Mouse (Mus musculus): ENCODE measurements around the gene Olfr748.

- TF ChIP-seq CTCF (IDR thresholded peaks at IDR 0.05; ENCODE audit: low read depth) (no peak), EP300 (IDR thresholded peaks at IDR 0.05; ENCODE audit: low read depth) (no peak)
These were observed 34.4 kb downstream of the Olfr748 start for GRCm38 (mm10) chr14:50741584-50741983.

Data from liver, postnatal 0 days (tissue).